Mouse (Mus musculus) brain, embryonic 18.5 days (tissue): Measurements from ENCODE around the gene Atg4c.

Experiments used
- DNase-seq: peaks from one replicate; pipeline ENCODE4 v3.0.0-alpha.2; 2012; ENCODE audit warnings: low read depth, low spot score

Gene Atg4c

DNA sequence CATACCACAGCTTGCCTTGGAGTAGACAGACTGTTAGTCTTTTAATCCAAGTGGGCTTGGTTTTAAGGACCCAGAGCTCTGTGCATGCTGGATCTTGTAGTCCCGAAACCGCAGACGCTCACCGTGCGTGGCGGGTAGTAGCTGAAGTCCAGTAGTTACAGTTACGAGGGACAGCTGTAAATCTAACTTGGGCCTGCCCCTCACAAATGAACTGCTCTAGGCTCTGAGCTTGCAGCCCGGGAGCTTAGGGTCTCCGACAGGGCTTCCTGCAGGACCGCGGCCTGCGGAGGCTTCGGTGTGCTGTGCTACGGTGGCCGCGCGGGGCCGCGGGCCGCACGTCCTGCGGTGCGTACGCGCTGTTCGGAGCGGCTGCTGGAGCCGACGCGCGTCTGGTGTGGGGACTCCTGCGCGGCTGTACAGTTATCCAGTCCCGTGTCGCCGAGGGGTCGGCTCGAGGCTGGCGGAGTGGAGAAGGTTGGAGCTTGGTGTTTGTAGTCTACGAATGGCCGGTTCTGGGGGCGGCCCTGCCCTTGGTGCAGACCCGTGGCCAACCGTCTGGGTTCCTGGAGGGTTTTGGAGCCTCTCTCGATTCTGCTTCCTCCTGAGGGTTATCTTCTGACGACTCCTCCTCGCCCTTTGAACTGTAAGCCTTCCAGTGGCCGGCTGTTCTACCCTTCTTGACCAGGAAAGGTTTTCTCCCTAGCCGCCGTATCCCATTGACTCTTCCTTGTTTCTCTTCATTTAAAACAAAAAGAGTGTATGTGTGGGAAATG is at the start of gene Atg4c:
Atg4c (plus strand) TSS at position 125 of the 773 bp plus-strand sequence.
- peak; percentile 85 for DNase-seq

DNA sequence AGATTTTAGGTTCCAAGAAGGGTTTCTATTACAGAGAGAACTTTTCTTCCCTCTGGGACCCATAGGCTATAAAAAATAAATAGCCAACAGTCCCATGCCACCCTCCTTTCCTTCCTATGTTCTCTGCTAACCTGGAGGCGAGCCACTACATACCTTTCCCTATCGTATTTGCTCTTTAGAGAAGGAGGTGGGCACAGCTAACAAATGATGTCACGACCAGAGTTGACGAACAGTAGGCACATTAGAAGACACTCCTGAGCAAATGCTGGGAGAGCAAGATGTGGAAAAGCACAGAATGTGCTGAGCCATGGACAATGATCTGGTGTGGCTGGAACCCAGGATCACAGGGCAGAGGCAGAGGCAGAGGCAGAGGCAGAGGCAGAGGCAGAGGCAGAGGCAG is 42.3 kb upstream of the Atg4c start:
- no peak for DNase-seq

DNA sequence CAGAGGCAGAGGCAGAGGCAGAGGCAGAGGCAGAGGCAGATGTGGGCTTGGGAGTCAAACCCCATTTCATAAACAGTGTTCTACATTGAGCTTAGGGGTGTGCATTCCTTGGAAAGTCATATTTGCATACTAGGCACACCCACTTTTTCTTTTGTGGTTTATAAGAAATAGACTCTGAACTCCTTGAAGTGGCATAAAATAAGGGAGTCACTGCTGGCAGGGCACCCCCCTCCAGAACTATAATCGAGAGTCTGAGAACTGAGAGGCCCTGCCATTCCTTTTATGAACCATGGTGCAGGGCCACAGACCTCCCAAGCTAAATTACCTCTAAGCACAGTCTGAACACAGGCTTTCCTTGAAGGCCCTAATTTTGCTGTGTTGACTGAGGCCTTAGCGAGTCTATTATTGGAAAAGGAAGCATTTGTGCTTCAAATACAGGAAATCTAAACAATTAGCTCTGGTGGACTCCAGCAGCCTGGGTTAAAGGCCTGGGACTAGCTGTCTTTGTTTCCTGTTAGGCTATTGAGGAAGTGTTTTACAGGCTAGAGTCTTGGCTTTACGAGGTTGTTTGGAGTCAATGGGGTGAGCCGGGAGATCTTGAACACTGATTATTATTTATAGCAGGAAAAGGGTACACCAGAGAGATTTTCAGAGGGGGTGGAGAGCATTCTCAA is 41.7 kb upstream of the Atg4c start:
- DNase-seq: no peak

DNA sequence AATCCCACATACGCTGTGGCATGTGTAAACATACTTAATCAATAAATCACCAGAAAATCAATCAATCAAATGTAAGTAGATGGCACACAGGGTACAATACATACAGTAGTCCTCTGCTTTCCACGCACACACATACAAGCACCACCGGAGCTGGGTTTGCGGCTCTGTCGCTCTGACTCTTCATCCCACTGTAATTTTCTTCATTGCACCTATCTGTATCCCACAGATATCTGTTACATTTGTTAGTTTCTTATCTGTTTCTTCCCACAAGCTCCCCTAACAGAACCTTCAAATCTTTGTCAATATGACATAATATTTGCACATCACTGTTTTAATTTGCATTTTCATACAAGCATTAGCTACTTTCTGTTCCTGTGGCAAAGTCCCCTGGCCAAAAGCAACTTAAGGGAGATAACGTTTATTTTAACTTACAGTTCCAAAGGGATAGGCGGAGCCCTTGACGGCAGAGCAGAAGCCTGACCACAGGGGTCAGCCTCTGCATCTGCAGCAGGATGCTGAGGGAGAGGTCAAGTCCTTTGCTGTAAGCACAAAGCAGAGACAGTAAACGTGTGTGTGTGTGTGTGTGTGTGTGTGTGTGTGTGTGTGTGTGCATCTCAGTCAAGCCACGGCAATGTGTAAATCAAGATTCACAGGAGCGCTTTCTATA is 37.0 kb upstream of the Atg4c start:
- DNase-seq: no peak

DNA sequence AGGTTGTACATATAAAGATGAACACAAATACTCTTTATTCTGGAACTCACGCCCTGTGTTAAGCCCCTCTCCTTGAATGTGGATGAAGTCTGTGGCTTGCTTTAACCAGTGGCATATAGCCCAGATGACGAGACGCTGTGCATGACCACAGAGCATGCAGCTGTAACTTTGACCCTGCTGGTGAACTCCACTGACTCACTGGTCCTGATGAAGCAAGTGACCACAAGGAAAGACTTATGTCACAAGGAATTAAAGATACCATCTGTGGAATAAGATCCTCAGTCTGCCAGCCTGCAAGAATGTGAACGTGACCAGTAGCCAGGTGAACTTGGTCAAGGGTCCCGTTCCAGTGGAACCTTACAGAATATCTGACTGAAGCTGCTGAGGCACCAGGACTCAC is 35.2 kb upstream of the Atg4c start:
- no peak for DNase-seq

DNA sequence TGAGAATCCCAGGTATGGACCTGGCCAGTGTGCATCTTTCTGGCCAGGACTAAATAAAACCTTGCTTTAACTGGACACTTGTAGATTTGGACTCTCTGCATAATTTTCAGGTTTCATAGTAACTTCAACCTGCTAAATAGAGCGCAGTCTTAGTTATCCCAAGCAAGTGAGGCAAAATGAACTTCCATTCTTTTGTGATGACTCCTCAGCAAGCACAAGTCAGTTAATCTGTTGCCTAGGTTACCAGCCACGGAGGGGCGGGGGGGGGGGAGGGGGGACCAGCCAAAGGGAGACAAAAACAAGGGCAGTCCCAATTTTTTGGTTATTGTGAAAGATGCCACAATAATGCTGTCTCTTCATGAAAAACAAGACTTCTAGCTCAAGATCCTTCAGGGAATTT is 33.3 kb upstream of the Atg4c start:
- DNase-seq: no peak

DNA sequence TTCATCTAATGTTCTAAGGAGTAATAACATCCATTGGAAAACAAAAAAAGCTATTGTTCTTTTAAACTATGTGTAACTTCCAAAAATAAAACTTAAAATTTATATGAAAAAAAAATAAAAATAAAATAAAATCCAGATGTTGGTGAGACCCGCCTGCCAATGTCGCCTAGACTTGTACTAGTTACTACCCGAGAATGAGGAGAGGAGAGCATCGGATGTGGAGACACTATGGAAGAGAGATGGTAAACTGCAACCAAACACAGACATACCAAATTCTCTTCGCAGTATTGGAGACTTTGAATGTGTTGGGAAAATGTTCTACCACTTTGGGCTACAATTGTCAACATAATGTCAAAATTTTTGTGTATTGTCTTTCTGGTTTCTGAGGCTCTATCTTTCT is 32.8 kb upstream of the Atg4c start:
- no peak for DNase-seq

DNA sequence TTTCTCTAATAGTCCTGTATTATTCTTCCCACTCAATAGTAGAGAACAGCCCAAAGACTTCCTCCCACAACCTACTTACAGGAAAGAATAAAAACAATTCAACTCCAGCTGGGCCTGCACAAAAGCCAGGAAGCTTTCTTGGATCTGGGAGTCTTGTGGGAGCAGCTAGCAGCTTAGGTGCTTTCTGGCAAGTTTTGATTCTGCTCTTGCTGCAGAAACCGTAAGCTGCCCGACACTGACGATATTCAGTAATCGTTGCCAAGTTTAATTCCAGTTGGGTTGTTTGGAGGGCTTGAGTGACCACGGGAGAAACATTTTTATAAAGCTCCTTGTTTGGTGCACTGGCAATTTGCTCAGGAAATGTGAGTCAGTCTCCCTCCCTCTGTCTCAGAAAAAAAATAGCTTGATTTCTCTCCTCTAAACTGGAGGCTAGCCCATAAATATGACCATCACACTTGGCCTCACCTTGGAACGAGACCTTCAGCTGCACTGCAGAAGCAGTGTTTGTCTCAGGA is 32.2 kb upstream of the Atg4c start:
- no peak for DNase-seq

DNA sequence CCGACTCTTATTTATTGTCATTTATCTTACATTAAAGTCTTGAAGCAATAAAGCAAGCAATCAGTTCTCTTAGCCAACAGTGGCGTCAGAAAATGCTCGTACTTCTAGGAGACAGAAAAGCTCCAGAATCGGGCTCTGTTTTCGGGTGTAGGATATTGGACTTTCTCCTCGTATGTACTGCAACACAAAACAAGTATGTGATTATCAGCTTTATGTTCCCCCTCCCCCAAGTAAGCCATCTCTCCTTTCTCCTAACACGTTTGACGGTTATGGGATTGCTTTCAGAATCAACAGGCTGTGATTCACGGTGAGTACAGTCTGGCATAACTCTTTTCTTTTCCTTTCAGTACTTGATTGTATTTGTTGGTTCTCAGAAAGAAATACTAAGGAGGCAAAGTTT is 30.7 kb upstream of the Atg4c start:
- no peak for DNase-seq

DNA sequence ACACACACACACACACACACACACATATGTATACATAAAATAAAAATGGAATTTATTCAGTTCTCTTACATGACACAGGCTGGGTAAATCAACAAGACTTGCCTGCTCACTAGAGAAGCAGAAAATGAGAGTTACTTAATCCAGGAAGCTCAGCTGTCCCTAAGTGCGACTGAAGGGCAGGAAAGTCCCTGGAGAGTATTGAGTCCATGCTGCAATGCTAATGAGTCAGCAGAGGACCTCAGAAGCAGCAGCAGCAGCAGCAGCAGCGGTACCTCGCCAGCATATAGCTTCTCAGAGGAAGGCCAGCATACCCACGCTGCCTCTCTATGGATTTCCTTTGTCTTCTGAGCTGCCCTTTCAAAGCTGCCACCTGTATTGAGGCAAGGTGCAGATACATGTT is 30.2 kb upstream of the Atg4c start:
- DNase-seq: no peak

DNA sequence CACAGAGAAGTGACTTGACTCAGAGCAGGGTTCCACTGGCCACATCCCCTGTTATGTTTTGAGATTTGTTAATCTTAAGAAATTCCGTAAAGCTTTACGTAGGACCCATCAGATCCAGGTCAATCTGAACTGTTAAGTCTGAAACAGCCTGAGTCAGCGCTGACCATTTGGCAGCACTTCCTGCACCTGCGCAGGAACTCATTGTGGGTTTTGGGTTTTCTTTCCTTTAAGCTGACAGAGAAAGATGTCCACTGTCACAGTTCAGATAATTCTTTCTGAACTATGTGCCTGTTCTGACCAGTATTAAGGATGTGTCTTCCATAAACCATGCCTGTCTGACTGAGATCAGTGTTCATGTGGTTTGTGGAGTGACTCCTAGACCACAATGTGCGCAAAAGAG is 24.9 kb upstream of the Atg4c start:
- DNase-seq: no peak

DNA sequence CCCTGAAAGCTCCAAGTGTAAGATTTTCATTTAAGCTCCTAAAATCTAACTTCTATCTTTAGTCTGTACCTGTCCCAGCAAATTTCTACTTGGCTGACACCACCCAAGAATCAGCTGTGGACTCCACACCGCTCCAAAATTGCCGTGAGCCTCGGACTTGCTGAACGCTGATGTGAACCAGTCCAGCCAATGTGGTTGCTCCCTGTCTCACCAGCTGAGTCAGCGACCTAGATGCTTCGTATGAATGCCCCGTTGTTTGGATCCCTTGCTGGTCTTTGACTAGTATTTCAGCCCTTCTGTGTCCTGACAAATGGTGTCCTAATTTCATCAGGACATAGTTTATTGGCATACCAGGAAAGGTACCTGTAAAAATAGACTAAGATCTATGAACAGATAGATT is 19.5 kb upstream of the Atg4c start:
- no peak for DNase-seq

DNA sequence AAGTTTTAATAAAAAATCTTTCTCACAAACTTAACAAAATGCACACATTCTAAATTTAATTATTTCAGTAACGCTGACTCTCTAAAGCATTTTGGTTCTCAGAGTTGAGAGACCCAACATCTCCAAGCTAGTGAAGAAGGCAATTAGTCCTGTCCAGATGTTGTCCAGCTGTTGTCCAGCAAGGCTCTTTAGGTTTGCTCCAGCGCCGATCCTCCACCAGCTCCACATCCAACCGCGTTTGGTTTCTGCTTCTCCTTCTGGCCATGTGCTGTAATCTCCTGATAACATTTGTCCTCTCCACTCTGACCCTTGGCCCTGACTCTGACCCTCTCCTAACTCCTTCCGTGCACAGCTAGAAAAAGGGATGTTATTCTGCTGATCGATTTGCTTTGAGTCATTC is 16.9 kb upstream of the Atg4c start:
- no peak for DNase-seq

DNA sequence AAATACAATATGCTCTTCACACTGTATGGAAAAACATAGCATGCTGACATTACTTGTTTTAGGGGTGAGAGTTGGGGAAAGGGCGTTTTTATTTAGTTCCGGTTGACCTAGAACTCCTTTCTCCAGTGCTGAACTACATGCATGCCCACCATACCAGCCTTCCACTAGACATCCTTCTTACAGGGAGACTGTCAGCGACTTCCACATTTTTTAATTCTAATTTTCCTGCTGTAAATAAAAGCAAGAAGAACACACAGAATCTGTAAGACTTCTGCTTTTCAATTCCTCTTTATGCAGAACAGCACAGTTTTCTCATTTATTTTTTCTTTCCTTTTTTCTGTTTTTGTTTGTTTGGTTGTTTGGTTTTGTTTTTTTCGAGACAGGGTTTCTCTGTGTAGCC is 16.5 kb upstream of the Atg4c start:
- no peak for DNase-seq

DNA sequence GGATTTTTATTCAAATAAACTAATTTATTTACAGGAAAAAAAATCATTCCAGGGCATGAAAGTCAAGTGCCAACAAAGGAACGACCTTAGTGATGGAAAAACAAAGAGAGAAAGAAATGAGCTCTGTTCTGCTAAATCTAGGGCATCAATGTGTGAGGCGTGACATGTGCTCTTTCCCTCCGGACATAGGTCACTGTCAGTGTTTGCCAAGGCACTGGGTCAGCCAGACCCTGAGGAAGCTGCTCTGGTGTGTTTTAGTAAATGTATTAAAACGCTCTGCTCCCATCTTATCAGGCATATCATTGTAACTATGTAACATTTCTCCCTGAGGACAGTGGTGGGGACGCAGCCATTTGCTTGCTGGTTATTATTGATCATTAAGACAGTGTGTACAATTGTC is 14.9 kb upstream of the Atg4c start:
- DNase-seq: no peak

DNA sequence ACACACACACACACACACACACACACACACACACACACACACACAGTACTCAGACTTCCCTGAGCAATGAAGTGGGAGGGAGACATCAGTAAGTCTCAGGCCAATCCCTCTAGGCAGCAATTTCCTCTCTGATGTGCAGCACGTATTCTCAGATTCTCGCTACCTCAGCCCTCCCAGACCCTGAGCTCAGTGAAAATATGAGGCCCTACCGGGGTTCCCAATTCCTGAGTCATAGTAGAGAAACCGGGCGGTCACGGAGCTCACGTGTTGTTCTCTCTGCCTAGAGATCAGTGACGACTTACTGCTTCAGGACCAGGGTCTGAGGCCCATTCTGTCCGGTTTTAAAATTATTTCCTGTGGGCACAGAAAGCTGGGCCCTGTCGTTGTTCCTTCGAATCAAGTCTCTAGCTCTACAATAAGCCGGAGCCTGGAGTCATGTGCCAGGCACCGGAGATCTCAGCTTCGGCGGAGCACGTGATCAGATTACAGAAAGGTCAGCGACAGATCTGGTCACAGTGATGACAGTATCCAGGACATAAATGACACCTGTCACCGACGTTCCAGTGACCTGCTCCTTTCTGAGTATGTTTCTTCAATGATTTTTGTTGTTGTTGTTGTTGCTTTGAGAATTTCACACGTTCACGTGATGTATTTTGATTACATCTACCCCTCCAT is 14.2 kb upstream of the Atg4c start:
- DNase-seq: no peak

DNA sequence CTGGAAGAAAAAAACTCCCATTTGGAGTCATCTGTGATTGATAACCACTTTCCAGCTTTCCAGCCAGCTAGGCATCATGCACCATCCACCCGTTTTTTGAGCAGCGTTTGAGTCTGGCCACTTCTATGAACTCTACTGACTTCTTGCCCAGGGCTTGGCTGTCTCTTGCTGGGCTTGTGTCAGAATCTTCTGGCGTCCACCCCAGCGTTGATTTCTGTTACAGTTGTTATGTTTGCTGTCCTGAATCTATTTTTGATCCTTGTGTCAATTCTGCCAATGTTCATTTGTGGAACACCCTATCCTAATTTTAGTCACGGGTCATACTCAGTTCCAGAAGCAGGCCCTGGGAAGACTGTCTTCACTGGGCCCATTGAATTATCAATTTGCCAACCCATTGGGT is 12.8 kb upstream of the Atg4c start:
- no peak for DNase-seq

DNA sequence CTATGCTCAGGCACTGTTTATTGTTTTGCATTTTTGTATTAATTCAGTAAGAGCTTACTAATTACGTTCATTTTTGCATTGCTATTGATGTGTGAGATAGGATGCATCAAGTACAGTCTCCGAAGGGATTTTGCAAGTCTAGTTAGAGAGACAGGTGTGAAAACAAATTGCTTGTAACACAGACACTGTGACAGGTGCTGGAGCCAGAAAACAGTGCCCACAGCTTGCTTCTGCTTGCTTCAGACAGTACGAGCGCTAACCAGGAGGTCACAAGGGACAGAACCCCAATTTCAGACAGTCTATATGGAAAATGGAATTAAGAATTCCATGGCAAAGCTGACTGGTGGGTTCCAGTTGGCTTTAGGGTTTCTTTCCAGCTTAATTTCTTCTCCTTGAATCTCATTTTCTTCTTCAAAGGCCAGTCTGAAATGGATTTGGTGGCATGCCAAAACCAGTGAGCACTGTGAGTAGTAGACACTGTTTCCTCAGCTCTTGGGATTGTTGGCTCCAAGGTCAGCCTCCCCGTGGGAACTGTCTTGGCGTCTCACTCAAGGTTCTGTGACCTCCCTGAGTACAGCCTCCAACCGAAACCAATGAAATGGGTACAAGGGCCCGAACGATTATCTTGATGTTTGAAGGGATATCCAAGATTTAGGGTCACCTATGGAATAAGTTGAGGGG is 11.9 kb upstream of the Atg4c start:
- DNase-seq: no peak

DNA sequence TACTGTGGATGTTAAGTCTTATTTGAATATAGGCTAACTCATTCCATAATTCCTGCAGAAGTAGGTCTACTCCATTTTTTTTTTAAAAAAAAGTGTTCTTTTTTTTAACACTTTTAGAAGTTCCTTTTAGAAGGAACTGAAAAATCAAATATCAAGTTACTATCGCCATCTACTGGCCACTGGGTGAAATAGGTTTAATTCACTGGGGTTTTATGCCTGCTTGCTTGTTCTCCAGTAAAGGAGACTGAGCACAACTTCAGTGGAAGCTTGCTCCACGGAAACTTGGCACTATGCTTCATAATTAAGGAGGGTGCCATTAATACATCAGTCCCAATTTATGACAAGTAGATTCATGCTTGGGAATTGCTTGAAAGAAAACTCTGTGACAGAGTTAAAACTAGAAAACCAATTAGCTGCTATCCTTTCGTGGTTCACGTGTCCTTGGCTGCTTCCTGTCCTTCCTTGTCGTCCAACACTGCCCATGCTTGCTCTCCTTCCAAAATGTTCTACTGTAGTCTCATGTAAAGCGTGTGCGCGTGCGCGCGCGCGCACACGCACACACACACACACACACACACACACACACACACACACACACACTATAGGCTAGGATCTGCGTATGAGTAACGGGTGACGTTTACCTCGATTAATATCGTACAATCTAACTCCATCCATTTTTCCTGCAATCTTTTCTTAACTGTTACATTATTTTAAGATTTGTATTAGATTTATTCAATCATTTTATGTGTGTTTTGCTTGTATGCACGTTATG is 10.9 kb upstream of the Atg4c start:
- DNase-seq: peak; percentile 51

DNA sequence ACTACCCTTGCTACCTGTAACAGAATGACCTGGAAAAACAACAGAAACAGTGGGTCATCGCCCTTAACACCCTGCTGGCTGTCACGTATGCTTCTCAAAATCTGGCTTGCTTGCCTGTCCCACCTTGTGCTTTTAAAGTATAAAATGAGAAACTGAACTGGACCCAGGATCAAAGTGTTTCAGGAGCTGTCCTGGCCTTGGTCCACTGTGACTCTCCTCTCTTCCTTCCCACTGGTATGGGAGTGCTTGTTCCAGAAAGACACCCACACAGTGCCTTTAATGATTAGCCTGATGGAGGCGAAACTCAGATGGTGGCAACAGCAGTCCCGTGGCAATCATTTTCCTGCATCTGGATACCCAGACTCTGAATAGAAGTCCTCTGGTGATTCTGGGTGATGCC is 9.1 kb upstream of the Atg4c start:
- DNase-seq: no peak

DNA sequence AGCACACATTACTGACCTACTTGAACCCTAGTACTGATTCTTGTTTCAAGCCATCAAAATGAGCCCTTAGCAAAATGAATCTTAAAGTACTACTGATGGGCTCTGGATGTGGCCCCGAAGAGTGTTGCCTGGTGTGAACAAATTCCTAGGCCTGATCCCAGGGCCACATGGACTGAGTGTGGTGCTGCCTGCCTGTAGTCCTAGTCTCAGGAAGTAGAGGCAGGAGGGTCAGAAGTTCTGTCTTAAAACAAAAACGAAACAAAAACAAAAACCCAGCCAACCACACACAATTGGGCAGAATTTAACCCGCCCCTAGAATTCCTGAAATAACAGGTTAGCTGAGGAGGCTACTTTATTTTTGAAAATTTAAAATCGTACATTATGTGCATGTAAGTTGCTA is 8.4 kb upstream of the Atg4c start:
- no peak for DNase-seq
